Mouse (Mus musculus) kidney, embryonic 16.5 days (tissue): ENCODE results near the gene Lgals2. TPM values are rescaled to one million over a fixed set of nuclear protein-coding genes. Genes with fewer than 3 reads are reported as not detected.

Source experiments
- ATAC-seq: fragments of 200-750 bp; cut with Nextera tagmentation; 2 replicates; pipeline ENCODE4 v1.8.0; 2017; ENCODE audit warnings: moderate TSS enrichment; ENCODE audit not compliant: low FRiP score, low TSS enrichment
- H3K27ac ChIP-seq: fragments of 300-500 bp; sonication (generic); 2 replicates; pipeline ENCODE4 v1.5.1; 2014; ENCODE audit warnings: low read length
- H3K27me3 ChIP-seq: fragments of 300-500 bp; sonication (generic); 2 replicates; pipeline ENCODE4 v1.6.1; 2014; ENCODE audit warnings: low read length, control low read depth, mixed read lengths; ENCODE audit not compliant: insufficient read depth
- H3K36me3 ChIP-seq: fragments of 300-500 bp; sonication (generic); 2 replicates; pipeline ENCODE4 v1.6.1; 2014; ENCODE audit warnings: low read length, control low read depth, mixed read lengths; ENCODE audit not compliant: insufficient read depth
- H3K4me1 ChIP-seq: fragments of 300-500 bp; sonication (generic); 2 replicates; pipeline ENCODE4 v1.6.1; 2014; ENCODE audit warnings: low read length, control low read depth, mixed read lengths; ENCODE audit not compliant: insufficient read depth
- H3K4me2 ChIP-seq: fragments of 300-500 bp; sonication (generic); replicated peaks from 2 replicates; pipeline ENCODE4 v1.6.1; 2014; ENCODE audit warnings: low read depth, low read length
- H3K4me3 ChIP-seq: fragments of 300-500 bp; sonication (generic); 2 replicates; pipeline ENCODE4 v1.5.1; 2014; ENCODE audit warnings: mild to moderate bottlenecking, low read length
- H3K9ac ChIP-seq: fragments of 300-500 bp; sonication (generic); replicated peaks from 2 replicates; pipeline ENCODE4 v1.6.1; 2014; ENCODE audit warnings: low read length
- H3K9me3 ChIP-seq: fragments of 300-500 bp; sonication (generic); 2 replicates; pipeline ENCODE4 v1.6.1; 2016; ENCODE audit warnings: low read length, control low read depth
- WGBS: fragments of 180-500 bp; shearing (Covaris S2); extraction: QIAGEN DNeasy Blood & Tissue Kit; methylation state at CpG from one replicate; pipeline ENCODE4 v1.1.7; 2014; 5-methylcytosine and 5-hydroxymethylcytosine counted together
- polyA plus RNA-seq: library from polyadenylated mRNA; unstranded; fragments of >200 nt; fragmentation: Nextera tagmentation; extraction: Ambion mirVana; gene quantifications from 2 replicates; pipeline ENCODE4 v1.2.1, GENCODE M21; 2015

Gene Lgals2
- polyA plus RNA-seq, 1 experiment from 2014 or later = 0.77 TPM

DNA sequence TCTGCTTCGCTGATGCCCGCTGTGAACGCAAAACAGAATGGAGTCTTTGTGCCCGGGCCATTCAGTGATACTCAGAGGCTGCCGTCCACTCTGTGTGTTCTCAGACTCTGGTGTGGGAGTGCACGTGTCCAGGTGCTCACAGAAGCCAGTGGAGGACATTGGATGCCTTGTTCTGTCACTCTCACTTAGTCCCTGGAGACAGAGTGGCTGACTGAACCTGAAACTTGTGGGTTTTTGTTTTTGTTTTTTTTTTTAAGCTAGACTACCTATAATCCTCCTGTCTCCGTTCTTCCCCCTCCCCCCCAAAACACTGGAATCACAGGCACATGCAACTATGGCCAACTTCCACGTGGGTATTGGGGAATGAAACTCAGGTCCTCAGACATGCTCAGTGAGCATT lies 9.0 kb downstream of the Lgals2 start:
- H3K4me2 ChIP-seq = 0 out of 2 replicates have a peak overlapping the region, but pooled peaks have one; percentile 78
- H3K4me1 ChIP-seq = peaks cover 48% of the 10 kb centered on the region
- H3K9ac ChIP-seq = peak overlapping the region; percentile 31; the same call in 1 of the 2 replicates
- no peak for ATAC-seq
- peak overlapping the region; percentile 96 for H3K27ac ChIP-seq
- 63% methylated on average over 8 of the region's 8 CpGs for WGBS
- no peak overlapping the region for H3K4me3 ChIP-seq
- H3K36me3 ChIP-seq = peaks cover 9% of the 10 kb centered on the region
- H3K9me3 ChIP-seq = no peaks in the 10 kb centered on the region
- H3K27me3 ChIP-seq = peaks cover 5% of the 10 kb centered on the region; the same call in 1 of the 2 replicates

DNA sequence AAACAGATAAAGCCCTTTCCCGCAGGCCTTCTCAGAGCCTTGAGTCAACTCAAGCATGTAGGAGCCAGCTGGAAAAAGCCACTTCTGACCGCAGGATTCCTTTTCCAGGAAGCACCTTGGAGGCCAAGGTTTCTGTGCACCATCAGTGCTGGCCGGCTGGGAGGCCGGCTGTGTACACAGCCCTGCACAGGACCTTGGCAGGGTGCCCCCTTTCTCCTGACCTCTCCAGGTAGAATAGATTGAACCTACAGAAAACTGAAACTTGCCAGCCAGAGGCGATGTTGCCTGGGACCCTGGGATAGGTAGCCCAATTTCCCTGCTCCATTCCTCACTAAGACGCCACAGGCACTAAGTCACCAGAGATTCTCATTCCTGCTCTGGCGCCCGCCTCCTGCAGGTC lies 9.5 kb downstream of the Lgals2 start:
- Histone ChIP-seq H3K9me3 (no peaks in the 10 kb centered on the region), H3K27me3 (peaks cover 5% of the 10 kb centered on the region; the same call in 1 of the 2 replicates), H3K4me3 (peak overlapping the region; percentile 71), H3K4me2 (peak overlapping the region; percentile 78), H3K9ac (peak overlapping the region; percentile 47), H3K4me1 (peaks cover 49% of the 10 kb centered on the region), H3K36me3 (peaks cover 9% of the 10 kb centered on the region), H3K27ac (peak overlapping the region; percentile 96)
- WGBS = 61% methylated on average over 8 of the region's 8 CpGs
- ATAC-seq = no peak

DNA sequence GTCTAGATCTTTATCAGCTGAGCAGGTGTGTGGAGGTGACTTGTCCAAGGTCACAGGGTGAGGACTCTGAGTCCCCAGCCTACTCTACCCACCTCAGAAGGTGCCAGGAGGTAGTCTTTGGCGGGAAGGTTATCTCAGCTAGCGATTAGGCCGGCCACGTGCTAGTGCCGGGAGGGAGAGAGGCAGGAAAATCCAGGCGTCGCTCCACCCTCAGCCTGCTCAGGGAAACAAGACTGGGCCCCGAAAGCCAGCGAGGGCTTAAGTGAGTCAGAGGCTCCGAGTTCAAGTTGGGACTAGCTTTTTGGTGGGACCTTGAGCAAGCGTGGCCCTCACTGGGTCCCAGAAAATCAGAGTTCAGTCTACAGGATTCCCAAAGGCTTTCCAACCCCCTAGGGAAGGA lies 10.0 kb downstream of the Lgals2 start:
- Histone ChIP-seq H3K9me3 (no peaks in the 10 kb centered on the region), H3K4me2 (peak overlapping the region; percentile 78), H3K4me3 (peak overlapping the region; percentile 71), H3K27me3 (peaks cover 5% of the 10 kb centered on the region; the same call in 1 of the 2 replicates), H3K4me1 (peaks cover 50% of the 10 kb centered on the region), H3K27ac (peak overlapping the region; percentile 96), H3K36me3 (peaks cover 9% of the 10 kb centered on the region), H3K9ac (peak overlapping the region; percentile 47; the same call in 1 of the 2 replicates)
- ATAC-seq = no peak
- 51% methylated on average over 11 of the region's 11 CpGs for WGBS

DNA sequence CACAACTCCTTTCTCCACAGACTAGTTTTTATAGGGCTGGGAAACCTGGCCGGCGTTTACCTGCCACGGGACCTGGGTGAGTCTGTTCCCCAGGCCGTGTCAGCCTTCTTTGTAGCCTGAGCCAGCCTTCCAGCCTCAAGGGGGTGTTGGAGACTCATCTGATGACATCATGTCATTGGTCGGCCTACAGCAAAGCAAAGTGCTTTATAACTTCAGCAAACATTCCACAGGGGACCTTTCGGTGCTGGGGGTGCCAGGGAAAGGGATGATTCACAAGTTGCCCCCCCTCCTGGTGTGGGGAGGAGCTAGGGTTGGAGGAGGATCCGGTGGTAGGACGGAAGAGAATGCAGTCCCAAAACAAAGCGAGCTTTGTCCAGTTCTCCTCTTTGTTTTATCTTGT lies 10.5 kb downstream of the Lgals2 start:
- Histone ChIP-seq H3K9me3 (no peaks in the 10 kb centered on the region), H3K4me3 (peak overlapping the region; percentile 71), H3K4me1 (peaks cover 50% of the 10 kb centered on the region), H3K9ac (peak overlapping the region; percentile 94), H3K27me3 (peaks cover 5% of the 10 kb centered on the region; the same call in 1 of the 2 replicates), H3K4me2 (peak overlapping the region; percentile 78), H3K27ac (peak overlapping the region; percentile 96), H3K36me3 (peaks cover 9% of the 10 kb centered on the region)
- 24% methylated on average over 9 of the region's 9 CpGs for WGBS
- ATAC-seq = no peak

DNA sequence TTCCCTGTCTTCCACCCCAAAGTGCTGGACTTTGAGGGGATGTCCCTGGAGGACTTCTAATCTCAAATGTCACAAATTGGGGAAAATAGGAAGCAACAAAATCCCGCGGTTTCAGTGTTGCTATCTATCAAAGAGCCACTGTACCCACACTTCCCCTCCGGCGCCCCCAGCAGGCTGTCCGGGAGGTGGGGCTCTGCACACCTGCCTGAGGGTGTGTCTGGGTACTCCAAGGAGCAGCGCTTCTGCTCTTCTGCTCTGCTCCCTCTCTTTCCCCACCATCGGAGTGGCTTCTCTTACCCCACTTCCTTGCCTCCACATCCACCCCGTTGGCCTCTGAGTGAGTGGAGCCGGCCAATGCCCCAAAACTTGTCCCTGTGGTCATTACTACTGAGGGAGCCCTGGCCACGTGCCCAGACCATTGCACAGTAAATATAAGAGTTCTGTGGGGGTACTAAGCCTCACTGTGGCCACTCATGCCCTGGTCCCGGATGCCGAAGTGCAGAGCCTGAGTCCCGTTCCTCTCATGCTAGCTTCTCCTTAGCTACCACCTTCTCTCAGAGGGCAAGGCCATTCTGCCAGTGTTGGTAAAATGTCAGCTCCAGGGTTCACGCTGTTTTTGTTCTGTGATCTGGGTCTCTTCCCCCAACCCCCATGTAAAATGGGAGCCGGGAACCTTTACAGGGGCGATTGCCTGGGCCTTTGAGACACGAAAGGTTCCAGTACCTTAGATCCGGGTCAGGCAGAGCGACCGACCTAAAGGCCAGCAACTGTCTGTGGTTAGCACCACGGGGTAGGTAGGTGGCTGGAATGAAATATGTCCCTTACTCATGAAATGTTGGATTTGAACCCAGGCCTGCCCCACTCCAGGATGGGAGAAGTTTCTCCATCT lies 11.5 kb downstream of the Lgals2 start:
- Histone ChIP-seq H3K4me2 (peak overlapping the region; percentile 78), H3K27me3 (peaks cover 5% of the 10 kb centered on the region; the same call in 1 of the 2 replicates), H3K9ac (peak overlapping the region; percentile 94), H3K27ac (peak overlapping the region; percentile 96), H3K4me1 (peaks cover 55% of the 10 kb centered on the region), H3K4me3 (peak overlapping the region; percentile 71), H3K36me3 (peaks cover 9% of the 10 kb centered on the region), H3K9me3 (no peaks in the 10 kb centered on the region)
- ATAC-seq = no peak
- WGBS = 37% methylated on average over 21 of the region's 21 CpGs

DNA sequence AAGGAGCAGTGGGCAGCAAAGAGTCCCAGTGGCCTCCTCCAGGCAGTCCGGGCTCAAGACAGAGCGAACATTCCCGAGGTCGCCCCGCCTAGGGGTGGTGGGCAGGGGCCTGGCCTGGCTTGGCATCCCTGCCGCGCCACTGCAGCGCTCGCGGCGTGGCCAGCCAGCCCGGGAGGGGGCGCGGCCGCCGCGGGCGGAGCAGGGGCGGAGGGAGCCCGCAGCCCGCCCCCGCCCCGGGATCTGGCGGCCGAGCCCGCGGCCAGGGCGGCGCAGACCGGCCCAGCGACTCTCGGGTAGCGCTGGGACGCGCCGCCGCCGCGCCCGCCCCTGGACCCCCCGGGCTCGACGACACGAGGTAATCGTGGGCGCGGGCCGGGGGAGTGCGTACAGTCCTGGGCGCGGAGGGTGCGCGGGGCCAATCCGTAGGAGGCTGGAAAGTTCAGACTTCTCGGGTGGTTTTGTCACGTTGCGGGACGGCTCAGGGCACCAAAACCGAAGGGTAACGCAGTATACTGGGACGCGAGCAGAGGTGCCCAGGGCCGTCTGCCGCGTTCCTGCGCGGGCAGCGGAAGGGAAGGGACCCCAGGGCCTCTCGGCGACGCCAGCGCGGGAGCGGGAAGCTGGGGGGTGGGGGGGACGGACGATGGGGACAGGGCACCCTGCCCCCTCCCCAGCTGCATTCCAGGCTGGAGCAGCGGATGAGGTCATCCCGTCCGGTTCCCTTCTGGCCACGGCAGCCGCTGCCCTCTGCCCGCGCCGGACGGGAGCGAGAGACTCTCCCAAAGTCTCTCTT lies 12.8 kb downstream of the Lgals2 start, which contains the start of gene Cdc42ep1:
Cdc42ep1 (plus strand) TSS at position 254 of the 793 bp plus-strand sequence.
- peak; percentile 79 for ATAC-seq
- Histone ChIP-seq H3K4me3 (peak within 1 kb of the TSS; percentile 71), H3K9ac (peak within 1 kb of the TSS; percentile 94), H3K36me3 (peaks cover 4% of the 10 kb centered on the region; the same call in 1 of the 2 replicates), H3K9me3 (no peaks in the 10 kb centered on the region), H3K27ac (peak within 1 kb of the TSS; percentile 96), H3K27me3 (peaks cover 5% of the 10 kb centered on the region; the same call in 1 of the 2 replicates), H3K4me1 (peaks cover 55% of the 10 kb centered on the region), H3K4me2 (peak within 1 kb of the TSS; percentile 78)
- under 1% methylated on average over 67 of the region's 86 CpGs for WGBS

DNA sequence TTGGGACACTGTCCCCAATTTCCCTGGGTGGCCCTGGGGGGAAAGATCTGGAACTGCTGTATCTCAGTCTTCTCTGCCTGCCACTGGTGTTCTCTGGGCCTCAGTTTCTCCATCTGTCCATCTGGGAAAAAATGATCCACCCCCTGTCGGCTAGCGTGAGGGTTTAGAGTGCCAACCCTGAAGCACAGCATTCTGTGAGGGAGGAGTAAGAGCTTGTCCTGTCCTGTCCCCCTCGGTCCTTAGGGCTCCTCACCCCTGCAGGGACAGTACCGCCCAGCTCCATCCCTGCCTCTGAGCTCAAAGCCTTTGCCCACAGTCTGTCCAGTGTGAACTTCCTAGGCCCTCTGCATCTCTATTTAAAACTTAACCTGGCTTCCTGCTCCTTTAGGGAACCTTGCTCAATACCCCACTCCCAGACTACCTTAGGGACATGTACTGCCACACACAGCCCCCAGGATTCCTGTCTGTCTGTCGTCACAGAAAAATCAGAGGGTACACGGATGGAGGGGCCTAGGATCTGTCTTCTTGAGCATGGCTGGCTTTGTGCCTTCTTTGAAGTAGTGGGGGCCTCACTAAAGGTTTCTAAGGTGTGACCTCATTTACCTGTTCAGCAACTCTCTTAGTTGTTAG lies 14.1 kb downstream of the Lgals2 start:
- Histone ChIP-seq H3K36me3 (no peaks in the 10 kb centered on the region), H3K27ac (0 out of 2 replicates have a peak overlapping the region, but pooled peaks have one; percentile 96), H3K4me3 (no peak overlapping the region), H3K27me3 (peaks cover 5% of the 10 kb centered on the region; the same call in 1 of the 2 replicates), H3K4me1 (peaks cover 56% of the 10 kb centered on the region), H3K9ac (no peak overlapping the region), H3K4me2 (no peak overlapping the region), H3K9me3 (no peaks in the 10 kb centered on the region)
- no peak for ATAC-seq
- 70% methylated on average over 6 of the region's 6 CpGs for WGBS

DNA sequence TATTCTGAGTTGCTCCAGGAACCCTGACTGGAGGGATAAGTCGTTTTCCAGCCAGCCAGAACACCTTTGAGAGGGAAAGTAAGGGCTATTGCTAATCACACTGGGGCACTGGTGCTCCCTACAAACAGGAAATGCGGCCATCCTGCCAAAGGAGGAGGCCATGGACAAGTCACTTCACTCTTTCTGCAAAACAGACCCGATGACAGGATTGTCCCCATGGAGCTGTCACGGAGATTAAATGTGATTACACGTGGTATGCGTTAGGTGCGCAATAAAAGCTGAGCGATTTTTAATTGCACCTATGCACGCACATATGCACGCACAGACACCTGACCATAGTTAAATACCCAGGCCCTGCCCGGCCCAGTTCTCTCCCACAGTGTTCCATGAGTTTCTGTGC lies 14.6 kb downstream of the Lgals2 start:
- Histone ChIP-seq H3K4me3 (no peak overlapping the region), H3K9me3 (no peaks in the 10 kb centered on the region), H3K27ac (peak overlapping the region; percentile 81), H3K9ac (peak overlapping the region; percentile 37; the same call in 1 of the 2 replicates), H3K4me1 (peaks cover 56% of the 10 kb centered on the region), H3K4me2 (no peak overlapping the region), H3K27me3 (peaks cover 5% of the 10 kb centered on the region; the same call in 1 of the 2 replicates), H3K36me3 (no peaks in the 10 kb centered on the region)
- ATAC-seq = no peak
- WGBS = 60% methylated on average over 11 of the region's 11 CpGs

DNA sequence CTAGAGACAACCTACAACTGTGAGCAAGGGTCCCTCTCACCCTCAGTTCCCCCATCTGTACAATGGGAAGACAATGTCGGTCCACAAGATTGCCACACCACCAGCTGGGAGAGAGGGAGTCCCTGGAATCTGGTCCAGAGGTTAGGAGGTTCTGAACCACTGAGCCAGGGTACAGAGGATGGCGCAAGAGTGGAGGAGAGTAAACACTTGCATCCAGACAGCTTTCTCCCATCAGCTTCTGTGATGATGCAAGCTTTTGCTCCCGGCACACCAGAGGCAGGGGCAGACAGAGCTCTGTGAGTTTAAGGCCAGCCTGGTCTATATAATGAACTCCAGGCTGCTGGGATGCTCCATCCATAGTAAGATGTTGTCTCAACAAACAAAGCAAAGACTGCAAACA lies 15.1 kb downstream of the Lgals2 start:
- H3K4me1 ChIP-seq = peaks cover 56% of the 10 kb centered on the region
- peak overlapping the region; percentile 81 for H3K27ac ChIP-seq
- no peak overlapping the region for H3K4me3 ChIP-seq
- no peak overlapping the region for H3K4me2 ChIP-seq
- H3K9me3 ChIP-seq = no peaks in the 10 kb centered on the region
- no peak for ATAC-seq
- peaks cover 5% of the 10 kb centered on the region; the same call in 1 of the 2 replicates for H3K27me3 ChIP-seq
- H3K36me3 ChIP-seq = no peaks in the 10 kb centered on the region
- WGBS = 43% methylated on average over 3 of the region's 3 CpGs
- peak overlapping the region; percentile 37; the same call in 1 of the 2 replicates for H3K9ac ChIP-seq
